Comparison of ENCODE assay signal across 14 mouse cellular contexts in the genomic region with DNA sequence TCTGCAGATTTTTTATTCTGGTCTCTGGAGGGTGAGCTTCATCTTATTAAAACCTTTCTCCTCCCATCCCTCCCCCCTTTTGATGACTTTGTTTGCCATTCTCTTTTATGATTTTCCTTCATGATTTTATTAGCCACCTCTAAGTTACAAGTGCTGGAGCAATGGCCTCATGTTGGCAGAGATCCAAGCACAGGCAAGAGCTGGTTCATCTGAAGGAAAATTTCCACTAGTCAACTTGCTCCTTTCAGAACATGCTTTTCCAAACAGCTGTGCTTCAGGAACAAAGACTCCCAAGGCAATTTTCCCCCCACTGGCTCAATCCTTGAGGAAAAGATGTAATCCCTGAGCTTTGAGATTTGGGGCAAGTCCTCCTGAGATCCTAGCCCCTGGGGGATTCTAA. TPM values are rescaled to one million over a fixed set of nuclear protein-coding genes. Genes with fewer than 3 reads are reported as not detected.
DNase-seq lines count a peak whose midpoint lies in the region; ATAC-seq and TF ChIP-seq lines count a peak whose summit lies in the region.
"Had no signal": no experiment of that assay in that cellular context is flagged by ENCODE, and none has a peak within 500 bp of the region (broad histone marks: within the 10 kb centered on the region; RNA-seq: fewer than 3 reads in every experiment).

No protein-coding gene starts in this region.

- no peak for ATAC-seq in kidney, postnatal 0 days (replicated peaks; ENCODE audit: low FRiP score, low read depth)
- ATAC-seq in frontal cortex, adult (ENCODE audit: low TSS enrichment): no peak
- ATAC-seq: midbrain, embryonic 16.5 days had no signal

- H3K27me3 ChIP-seq in kidney, postnatal 0 days (ENCODE audit: insufficient read depth, low read length): no peaks in the 10 kb centered on the region
- H3K27me3 ChIP-seq: neural tube, embryonic 12.5 days had no signal

- H3K4me1 ChIP-seq in kidney, postnatal 0 days (replicated peaks; ENCODE audit: insufficient read depth, low read length): no peaks in the 10 kb centered on the region
- H3K4me1 ChIP-seq: neural tube, embryonic 12.5 days had no signal

- no peaks in the 10 kb centered on the region for H3K36me3 ChIP-seq in kidney, postnatal 0 days (ENCODE audit: insufficient read depth, low read length)
- H3K36me3 ChIP-seq: neural tube, embryonic 12.5 days had no signal

- TF ChIP-seq CTCF in kidney, postnatal 0 days (IDR thresholded peaks at IDR 0.05; ENCODE audit: low read depth): no peak

- no peak overlapping the region for H3K4me2 ChIP-seq in kidney, postnatal 0 days (ENCODE audit: low read length)
- H3K4me2 ChIP-seq: liver, embryonic 11.5 days; neural tube, embryonic 12.5 days had no signal

- H3K9ac ChIP-seq in kidney, postnatal 0 days (ENCODE audit: low read depth, low read length): no peak overlapping the region
- H3K9ac ChIP-seq: neural tube, embryonic 12.5 days had no signal

- H3K4me3 ChIP-seq in kidney, postnatal 0 days (replicated peaks; ENCODE audit: low read depth, low read length): no peak overlapping the region
- H3K4me3 ChIP-seq: erythroblast, embryonic 14.5 days; neural tube, embryonic 12.5 days had no signal

- H3K9me3 ChIP-seq in kidney, postnatal 0 days (replicated peaks; ENCODE audit: low read length): no peaks in the 10 kb centered on the region
- H3K9me3 ChIP-seq: neural tube, embryonic 12.5 days had no signal

- DNase-seq in gastrocnemius, adult 18-20 months (ENCODE audit: low spot score): peak; percentile 41
- DNase-seq in gastrocnemius, postnatal 10 days: no peak
- DNase-seq in kidney, postnatal 0 days (ENCODE audit: low spot score): peak; percentile 48
- no peak for DNase-seq in kidney, adult 9 months
- DNase-seq in urinary bladder, postnatal 14 days (ENCODE audit: low spot score): peak; percentile 11
- DNase-seq in urinary bladder, postnatal 4 days (ENCODE audit: low spot score in 2 of 2): no peak
- peak; percentile 60 for DNase-seq in skeletal muscle tissue, adult 2 months (ENCODE audit: low read depth, low spot score)
- DNase-seq: cerebellum, adult 18-20 months had no signal

- H3K27ac ChIP-seq in kidney, postnatal 0 days: no peak overlapping the region
- H3K27ac ChIP-seq: neural tube, embryonic 12.5 days; stomach, postnatal 0 days had no signal

RNA-seq across cellular contexts. Expression of a gene that starts 5.6 kb away (rescaled TPM):
- total RNA-seq in gastrocnemius, adult 18-20 months (2021): 1 to 10 TPM; 1.2 to 1.8 TPM
- total RNA-seq in gastrocnemius, postnatal 10 days (2021): 1 to 10 TPM; 5.0 to 7.9 TPM
- polyA plus RNA-seq in kidney, postnatal 0 days (2015; fragmentation: Nextera tagmentation; extraction: Ambion mirVana): 37.4 and 40.3 TPM in 2 replicates
- polyA plus RNA-seq: erythroblast, embryonic 14.5 days had no signal

Comparison
In these comparisons a context has a peak if more than half of its experiments do, and no peak if none do; other contexts are left out.
1. DNase-seq: peak in gastrocnemius, adult 18-20 months (single experiment), kidney, postnatal 0 days (single experiment), urinary bladder, postnatal 14 days (single experiment) and skeletal muscle tissue, adult 2 months (single experiment); none in gastrocnemius, postnatal 10 days (single experiment), kidney, adult 9 months (single experiment) and urinary bladder, postnatal 4 days (0 of 2).